Mouse (Mus musculus) stomach, postnatal 0 days (tissue): ENCODE measurements at regions not wholly inside any gene's neighbourhood (a gene's known extent, or its start where the extent isn't known, plus 50 kb on each side); places are given as distances from the start of the nearest gene placed in this dataset.

Experiments used
- CTCF ChIP-seq: IDR thresholded peaks from 2 replicates; pipeline ENCODE4 v1.5.1; 2016; ENCODE audit warnings: antibody characterized with exemption, low read depth, mild to moderate bottlenecking, moderate library complexity
- EP300 ChIP-seq: optimal IDR thresholded peaks from 2 replicates; pipeline ENCODE3; 2016; ENCODE audit warnings: antibody characterized with exemption

- no peak for TF ChIP-seq CTCF
- TF ChIP-seq EP300, result no peak
Measured at GRCm38 (mm10) chr14:105589751-105590150, 306.9 kb downstream of the Spry2 start.
